In genomic region chr2:109502186-109502585, GRCm38 (mm10) we compare ENCODE assay signal across 9 mouse cellular contexts.
A peak's percentile ranks its signal among the peaks of the same experiment; 100 is the strongest.
DNase-seq lines count a peak whose midpoint lies in the region; ATAC-seq lines count a peak whose summit lies in the region.
"Had no signal": no experiment of that assay in that cellular context is flagged by ENCODE, and none has a peak within 500 bp of the region (broad histone marks: within the 10 kb centered on the region; RNA-seq: fewer than 3 reads in every experiment).

No protein-coding gene starts in this region.

- WGBS in forebrain, embryonic 13.5 days, result 54% methylated on average over 5 of the region's 5 CpGs
- WGBS in forebrain, embryonic 12.5 days, result 80% methylated on average over 5 of the region's 5 CpGs
- WGBS in midbrain, embryonic 14.5 days, result 75% methylated on average over 5 of the region's 5 CpGs
- WGBS in midbrain, embryonic 11.5 days, result 92% methylated on average over 5 of the region's 5 CpGs

- H3K27ac ChIP-seq in forebrain, embryonic 13.5 days, result no peak overlapping the region
- H3K27ac ChIP-seq in forebrain, embryonic 12.5 days, result no peak overlapping the region
- no peak overlapping the region for H3K27ac ChIP-seq in midbrain, embryonic 14.5 days (replicated peaks; ENCODE audit: low read depth, low read length)
- H3K27ac ChIP-seq in midbrain, embryonic 11.5 days (ENCODE audit: low read depth, low read length), result no peak overlapping the region

- 0 out of 2 replicates have a peak, but pooled peaks have one; percentile 36 for ATAC-seq in forebrain, embryonic 13.5 days
- ATAC-seq in forebrain, embryonic 12.5 days (ENCODE audit: low FRiP score), result no peak
- no peak for ATAC-seq in midbrain, embryonic 14.5 days (ENCODE audit: low FRiP score, low TSS enrichment)
- no peak for ATAC-seq in midbrain, embryonic 11.5 days (ENCODE audit: low FRiP score)

- DNase-seq in midbrain, embryonic 14.5 days, result peak; percentile 14
- no peak for DNase-seq in midbrain, embryonic 11.5 days (ENCODE audit: low spot score, missing footprints)
- DNase-seq in layer of hippocampus, adult 8-10 months (ENCODE audit: low spot score in 2 of 2), result peak; percentile 10 to 33
- DNase-seq in right cerebral cortex, postnatal 4 days, result peak; percentile 34
- DNase-seq in gastrocnemius, adult 8-10 months (ENCODE audit: low spot score in 2 of 2), result no peak
- DNase-seq in adrenal gland, adult 8-10 months, result no peak
- DNase-seq: lung, adult 2 months had no signal

- no peaks in the 10 kb centered on the region for H3K27me3 ChIP-seq in forebrain, embryonic 13.5 days
- H3K27me3 ChIP-seq in forebrain, embryonic 12.5 days, result no peaks in the 10 kb centered on the region
- no peaks in the 10 kb centered on the region for H3K27me3 ChIP-seq in midbrain, embryonic 14.5 days (ENCODE audit: control insufficient read depth, insufficient read depth, low read length)
- no peaks in the 10 kb centered on the region for H3K27me3 ChIP-seq in midbrain, embryonic 11.5 days (ENCODE audit: control insufficient read depth, insufficient read depth, low read length)

- H3K9ac ChIP-seq in forebrain, embryonic 13.5 days, result no peak overlapping the region
- no peak overlapping the region for H3K9ac ChIP-seq in forebrain, embryonic 12.5 days
- no peak overlapping the region for H3K9ac ChIP-seq in midbrain, embryonic 14.5 days (replicated peaks; ENCODE audit: low read length)
- H3K9ac ChIP-seq in midbrain, embryonic 11.5 days (ENCODE audit: low read length), result no peak overlapping the region

- no peak overlapping the region for H3K4me3 ChIP-seq in forebrain, embryonic 13.5 days
- H3K4me3 ChIP-seq in forebrain, embryonic 12.5 days (replicated peaks), result no peak overlapping the region
- H3K4me3 ChIP-seq in midbrain, embryonic 14.5 days (replicated peaks; ENCODE audit: low read depth, low read length), result no peak overlapping the region
- no peak overlapping the region for H3K4me3 ChIP-seq in midbrain, embryonic 11.5 days (ENCODE audit: low read depth, low read length)

- H3K4me2 ChIP-seq in forebrain, embryonic 13.5 days, result no peak overlapping the region
- H3K4me2 ChIP-seq in forebrain, embryonic 12.5 days, result no peak overlapping the region
- no peak overlapping the region for H3K4me2 ChIP-seq in midbrain, embryonic 14.5 days (ENCODE audit: low read length)
- no peak overlapping the region for H3K4me2 ChIP-seq in midbrain, embryonic 11.5 days

- no peaks in the 10 kb centered on the region for H3K36me3 ChIP-seq in forebrain, embryonic 13.5 days (ENCODE audit: poor library complexity, severe bottlenecking)
- H3K36me3 ChIP-seq in forebrain, embryonic 12.5 days (replicated peaks), result no peaks in the 10 kb centered on the region
- H3K36me3 ChIP-seq in midbrain, embryonic 14.5 days (ENCODE audit: control insufficient read depth, insufficient read depth, low read length), result no peaks in the 10 kb centered on the region
- no peaks in the 10 kb centered on the region for H3K36me3 ChIP-seq in midbrain, embryonic 11.5 days (ENCODE audit: control insufficient read depth, insufficient read depth, low read length)

- no peaks in the 10 kb centered on the region for H3K9me3 ChIP-seq in forebrain, embryonic 13.5 days (replicated peaks)
- H3K9me3 ChIP-seq in forebrain, embryonic 12.5 days, result no peaks in the 10 kb centered on the region
- H3K9me3 ChIP-seq in midbrain, embryonic 14.5 days (ENCODE audit: control insufficient read depth, low read length), result no peaks in the 10 kb centered on the region
- H3K9me3 ChIP-seq in midbrain, embryonic 11.5 days (ENCODE audit: control insufficient read depth, low read length), result no peaks in the 10 kb centered on the region

- 0 out of 2 replicates have a peak, but pooled peaks cover 7% of the 10 kb centered on the region for H3K4me1 ChIP-seq in forebrain, embryonic 13.5 days
- H3K4me1 ChIP-seq in forebrain, embryonic 12.5 days, result no peaks in the 10 kb centered on the region
- no peaks in the 10 kb centered on the region for H3K4me1 ChIP-seq in midbrain, embryonic 14.5 days (ENCODE audit: control insufficient read depth, insufficient read depth, low read length)
- no peaks in the 10 kb centered on the region for H3K4me1 ChIP-seq in midbrain, embryonic 11.5 days (ENCODE audit: control insufficient read depth, insufficient read depth, low read length)

Comparison
In these comparisons a context has a peak if more than half of its experiments do, and no peak if none do; other contexts are left out.
1. DNase-seq: peak in midbrain, embryonic 14.5 days (single experiment), layer of hippocampus, adult 8-10 months (2 of 2) and right cerebral cortex, postnatal 4 days (single experiment); none in midbrain, embryonic 11.5 days (single experiment), gastrocnemius, adult 8-10 months (0 of 2) and adrenal gland, adult 8-10 months (single experiment).